Comparison of ENCODE assay signal across 9 mouse cellular contexts in genomic region chr4:39697565-39697964, GRCm38 (mm10).
DNase-seq lines count a peak whose midpoint lies in the region; ATAC-seq and TF ChIP-seq lines count a peak whose summit lies in the region.
"Had no signal": no experiment of that assay in that cellular context is flagged by ENCODE, and none has a peak within 500 bp of the region (broad histone marks: within the 10 kb centered on the region; RNA-seq: fewer than 3 reads in every experiment).

No protein-coding gene starts in this region.

- no peak overlapping the region for H3K9ac ChIP-seq in liver, embryonic 12.5 days
- H3K9ac ChIP-seq: limb, embryonic 13.5 days had no signal

- no peaks in the 10 kb centered on the region for H3K4me1 ChIP-seq in liver, embryonic 12.5 days
- H3K4me1 ChIP-seq in lung, adult 2 months (ENCODE audit: control insufficient read depth, insufficient read depth, low read length) = no peaks in the 10 kb centered on the region

- DNase-seq in liver = peak; percentile 32
- peak; percentile 77 for DNase-seq in cerebellum, adult 18-20 months
- DNase-seq in frontal cortex, postnatal 10 days (ENCODE audit: low spot score in 2 of 2) = peak; percentile 39 to 62
- peak; percentile 8 to 71 for DNase-seq in kidney, postnatal 36 days
- peak; percentile 4 for DNase-seq in lung, adult 2 months
- DNase-seq in telencephalon, adult 2 months (ENCODE audit: low read depth, low spot score) = peak; percentile 48

- no peaks in the 10 kb centered on the region for H3K9me3 ChIP-seq in liver, embryonic 12.5 days (replicated peaks)
- H3K9me3 ChIP-seq: limb, embryonic 13.5 days had no signal

- H3K4me3 ChIP-seq in liver, embryonic 12.5 days = no peak overlapping the region
- no peak overlapping the region for H3K4me3 ChIP-seq in lung, adult 2 months (replicated peaks; ENCODE audit: extremely low read depth, low read depth, low read length)
- H3K4me3 ChIP-seq: limb, embryonic 13.5 days had no signal

- 30% methylated on average over 5 of the region's 5 CpGs for WGBS in liver, embryonic 12.5 days (ENCODE audit: insufficient replicate concordance)
- WGBS in lung, adult 2 months = 31% methylated on average over 5 of the region's 5 CpGs

- ATAC-seq in liver, embryonic 12.5 days = no peak
- ATAC-seq in erythroid progenitor cell, adult 5-6 weeks (replicated peaks; ENCODE audit: low FRiP score, poor library complexity, severe bottlenecking) = no peak

- no peak for TF ChIP-seq POLR2A in lung, adult 2 months (IDR thresholded peaks at IDR 0.05; ENCODE audit: borderline replicate concordance, extremely low read depth, low read depth, low read length)

- TF ChIP-seq CTCF in lung, adult 2 months (IDR thresholded peaks at IDR 0.05; ENCODE audit: insufficient read depth, low read length) = no peak

- no peak overlapping the region for H3K4me2 ChIP-seq in liver, embryonic 12.5 days
- H3K4me2 ChIP-seq: limb, embryonic 13.5 days had no signal

- no peak overlapping the region for H3K27ac ChIP-seq in liver, embryonic 12.5 days
- H3K27ac ChIP-seq: limb, embryonic 13.5 days had no signal

- no peaks in the 10 kb centered on the region for H3K36me3 ChIP-seq in liver, embryonic 12.5 days
- H3K36me3 ChIP-seq: limb, embryonic 13.5 days had no signal

- H3K27me3 ChIP-seq in liver, embryonic 12.5 days (replicated peaks) = no peaks in the 10 kb centered on the region
- H3K27me3 ChIP-seq: limb, embryonic 13.5 days had no signal

Comparison
In these comparisons a context has a peak if more than half of its experiments do, and no peak if none do; other contexts are left out.
1. DNase-seq: peak in every context shown above with its lines; median percentile 77 in cerebellum, adult 18-20 months; 50 in frontal cortex, postnatal 10 days; 48 in telencephalon, adult 2 months; 40 in kidney, postnatal 36 days; 32 in liver; 4 in lung, adult 2 months.